Mouse (Mus musculus) liver, adult 2 months (tissue): ENCODE data around the gene Gm17268. TPM values are rescaled to one million over a fixed set of nuclear protein-coding genes. Genes with fewer than 3 reads are reported as not detected.
A peak's percentile ranks its signal among the peaks of the same experiment; 100 is the strongest.

Experiments
- DNase-seq: peaks from one replicate; pipeline ENCODE4 v3.0.0-alpha.2; 2011; ENCODE audit warnings: low read depth, low spot score; ENCODE audit errors: extremely low read depth
- H3K27ac ChIP-seq: fragments of 200-500 bp; replicated peaks from 2 replicates; pipeline ENCODE4 v1.5.1; 2012; ENCODE audit warnings: low read depth, mild to moderate bottlenecking, control low read depth, inconsistent platforms, low read length; ENCODE audit not compliant: insufficient read depth
- H3K27me3 ChIP-seq: fragments of 200-500 bp; 2 replicates; pipeline ENCODE4 v1.6.1; 2012; ENCODE audit warnings: mild to moderate bottlenecking, moderate library complexity, low read length, inconsistent platforms; ENCODE audit not compliant: control insufficient read depth, insufficient read depth
- H3K36me3 ChIP-seq: fragments of 200-500 bp; 2 replicates; pipeline ENCODE4 v1.6.1; 2012; ENCODE audit warnings: low read length, inconsistent platforms; ENCODE audit not compliant: control insufficient read depth, insufficient read depth
- H3K4me1 ChIP-seq: fragments of 200-500 bp; 2 replicates; pipeline ENCODE4 v1.6.1; 2011; ENCODE audit warnings: low read length; ENCODE audit not compliant: control insufficient read depth, insufficient read depth
- H3K4me3 ChIP-seq: fragments of 200-500 bp; 2 replicates; pipeline ENCODE4 v1.5.1; 2011; ENCODE audit warnings: low read depth, mild to moderate bottlenecking, control low read depth, low read length, moderate library complexity; ENCODE audit not compliant: insufficient read depth
- H3K79me2 ChIP-seq: fragments of 200-500 bp; 2 replicates; pipeline ENCODE4 v1.6.1; 2012; ENCODE audit warnings: inconsistent platforms, mild to moderate bottlenecking, low read length, moderate library complexity; ENCODE audit not compliant: control insufficient read depth, insufficient read depth
- H3K9ac ChIP-seq: fragments of 200-500 bp; 2 replicates; pipeline ENCODE4 v1.6.1; 2012; ENCODE audit warnings: low read depth, mild to moderate bottlenecking, control low read depth, inconsistent platforms, low read length
- CTCF ChIP-seq: fragments of 200-500 bp; IDR thresholded peaks from 2 replicates; pipeline ENCODE4 v1.5.1; 2011; ENCODE audit warnings: low read depth, low read length, control low read depth
- POLR2A ChIP-seq: fragments of 200-500 bp; IDR thresholded peaks from 2 replicates; pipeline ENCODE4 v1.6.1; 2011; ENCODE audit warnings: low read length, control low read depth; ENCODE audit not compliant: insufficient read depth; ENCODE audit errors: extremely low read depth
- WGBS: fragments of 180-500 bp; shearing (Covaris S2); methylation state at CpG from one replicate; pipeline ENCODE4 v1.1.7; 2018; 5-methylcytosine and 5-hydroxymethylcytosine counted together
- polyA plus RNA-seq: library from polyadenylated mRNA; depleted of rRNA; stranded (reverse); fragments of >200 nt; gene quantifications from 2 replicates; pipeline ENCODE4 v1.2.3, GENCODE M21; 2012
- total RNA-seq: library from RNA; depleted of rRNA; stranded (reverse); fragments of >200 nt; gene quantifications from 2 replicates; pipeline ENCODE4 v1.2.3, GENCODE M21; 2014

The Gm17268 gene
- total and polyA plus RNA-seq, 2 experiments = not detected

DNA sequence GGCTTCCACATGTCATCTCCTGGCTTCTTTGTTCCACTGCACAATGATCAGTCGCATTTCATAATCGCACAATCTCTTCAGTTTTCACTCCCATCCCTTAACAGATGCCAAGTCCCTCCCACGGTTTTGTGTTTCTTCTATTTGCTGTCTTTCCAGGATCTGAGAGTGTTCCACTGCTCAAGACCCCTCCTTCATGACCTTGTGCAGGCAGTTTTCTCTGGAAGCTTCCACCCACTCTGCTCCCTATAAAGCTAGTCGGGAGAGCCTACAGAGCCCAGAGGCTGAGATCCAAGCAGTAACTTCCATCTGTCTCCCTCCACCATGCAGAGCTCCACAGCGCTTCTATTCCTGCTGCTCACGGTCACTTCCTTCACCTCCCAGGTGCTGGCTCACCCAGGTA lies 19.3 kb upstream of the Gm17268 start, which contains the start of gene Ccl11:
Gene Ccl11 (plus strand): TSS at position 178 of the 400 bp plus-strand sequence.
- Histone ChIP-seq H3K27ac (no peak within 1 kb of the TSS), H3K9ac (no peak within 1 kb of the TSS), H3K4me3 (no peak within 1 kb of the TSS), H3K79me2 (no peaks in the 10 kb centered on the region), H3K36me3 (no peaks in the 10 kb centered on the region), H3K27me3 (peaks cover 3% of the 10 kb centered on the region; the same call in 1 of the 2 replicates), H3K4me1 (no peaks in the 10 kb centered on the region)
- no peak for DNase-seq
- TF ChIP-seq CTCF (no peak), POLR2A (no peak)
- 71% methylated on average over 6 of the region's 6 CpGs for WGBS

DNA sequence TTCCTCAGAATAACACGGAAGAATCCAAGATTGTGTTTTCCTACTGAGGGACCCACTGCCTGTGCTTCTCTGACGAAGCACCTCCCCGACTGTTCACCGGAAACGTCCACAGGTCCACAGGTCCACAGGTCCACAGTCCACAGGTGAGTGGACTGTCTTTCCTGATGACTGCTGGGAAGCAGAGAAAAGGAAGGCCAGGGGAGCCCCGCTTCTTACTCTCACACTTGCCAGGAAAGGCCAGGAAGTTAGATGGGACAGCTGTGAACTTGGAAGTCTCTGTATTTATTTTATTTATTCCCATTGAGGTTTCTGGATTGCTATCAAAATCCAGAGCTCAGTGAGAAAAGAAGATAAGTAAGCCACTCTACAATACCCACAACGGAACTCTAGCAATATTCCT lies 15.5 kb upstream of the Gm17268 start:
- H3K4me1 ChIP-seq = no peaks in the 10 kb centered on the region
- H3K27ac ChIP-seq = no peak overlapping the region
- no peak overlapping the region for H3K9ac ChIP-seq
- no peaks in the 10 kb centered on the region for H3K79me2 ChIP-seq
- no peak for TF ChIP-seq POLR2A
- TF ChIP-seq CTCF = no peak
- no peaks in the 10 kb centered on the region for H3K36me3 ChIP-seq
- H3K27me3 ChIP-seq = peaks cover 3% of the 10 kb centered on the region; the same call in 1 of the 2 replicates
- DNase-seq = no peak
- WGBS = 87% methylated on average over 7 of the region's 7 CpGs
- H3K4me3 ChIP-seq = no peak overlapping the region

- no peak overlapping the region for H3K9ac ChIP-seq
- TF ChIP-seq CTCF (peak; percentile 67), POLR2A (no peak)
- 0 out of 2 replicates have a peak, but pooled peaks cover 3% of the 10 kb centered on the region for H3K4me1 ChIP-seq
- H3K27me3 ChIP-seq = no peaks in the 10 kb centered on the region
- H3K36me3 ChIP-seq = no peaks in the 10 kb centered on the region
- no peak overlapping the region for H3K4me3 ChIP-seq
- H3K27ac ChIP-seq = no peak overlapping the region
- H3K79me2 ChIP-seq = no peaks in the 10 kb centered on the region
- WGBS = 45% methylated on average over 6 of the region's 6 CpGs
- peak; percentile 68 for DNase-seq
Observed at GRCm38 (mm10) chr11:82047746-82048415, 9.5 kb upstream of the Gm17268 start.

DNA sequence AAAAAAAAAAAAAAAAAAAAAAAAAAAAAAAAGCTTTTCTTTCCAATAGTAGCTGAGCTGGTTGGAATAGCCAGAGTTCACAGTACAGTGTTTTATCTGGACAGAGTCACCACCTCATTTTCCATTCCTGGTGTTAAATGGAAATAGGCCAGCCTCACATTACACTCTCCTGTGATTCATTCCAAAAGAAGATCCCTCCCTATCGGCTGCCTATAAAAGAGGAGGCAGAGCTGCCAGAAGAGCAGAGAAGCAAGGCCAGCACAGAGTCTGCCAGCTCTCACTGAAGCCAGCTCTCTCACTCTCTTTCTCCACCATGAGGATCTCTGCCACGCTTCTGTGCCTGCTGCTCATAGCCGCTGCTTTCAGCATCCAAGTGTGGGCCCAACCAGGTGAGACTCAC lies 7.1 kb upstream of the Gm17268 start, which contains the start of gene Ccl7:
Gene Ccl7 (plus strand): TSS at position 242 of the 400 bp plus-strand sequence.
- Histone ChIP-seq H3K4me1 (0 out of 2 replicates have a peak, but pooled peaks cover 3% of the 10 kb centered on the region), H3K36me3 (no peaks in the 10 kb centered on the region), H3K4me3 (no peak within 1 kb of the TSS), H3K9ac (no peak within 1 kb of the TSS), H3K79me2 (no peaks in the 10 kb centered on the region), H3K27me3 (no peaks in the 10 kb centered on the region), H3K27ac (no peak within 1 kb of the TSS)
- peak; percentile 79 for DNase-seq
- WGBS = 66% methylated on average over 3 of the region's 3 CpGs
- TF ChIP-seq CTCF (no peak), POLR2A (no peak)

- Histone ChIP-seq H3K36me3 (no peaks in the 10 kb centered on the region), H3K4me3 (no peak overlapping the region), H3K9ac (no peak overlapping the region), H3K27me3 (no peaks in the 10 kb centered on the region), H3K27ac (no peak overlapping the region), H3K4me1 (peaks cover 3% of the 10 kb centered on the region; the same call in 1 of the 2 replicates), H3K79me2 (no peaks in the 10 kb centered on the region)
- no peak for TF ChIP-seq CTCF
- no peak for DNase-seq
- WGBS = 79% methylated on average over 4 of the region's 4 CpGs
Observed at GRCm38 (mm10) chr11:82041671-82042080, 3.3 kb upstream of the Gm17268 start.

- 60% methylated on average over 3 of the region's 3 CpGs for WGBS
- Histone ChIP-seq H3K27me3 (no peaks in the 10 kb centered on the region), H3K4me3 (no peak overlapping the region), H3K79me2 (no peaks in the 10 kb centered on the region), H3K36me3 (no peaks in the 10 kb centered on the region), H3K9ac (no peak overlapping the region), H3K4me1 (no peaks in the 10 kb centered on the region; the same call in 1 of the 2 replicates), H3K27ac (no peak overlapping the region)
- TF ChIP-seq POLR2A (no peak), CTCF (no peak)
- no peak for DNase-seq
Observed at GRCm38 (mm10) chr11:82039132-82039660, 834 bp upstream of the Gm17268 start.
